Mouse (Mus musculus): ENCODE measurements around the gene Mtrf1l. TPM values are rescaled to one million over a fixed set of nuclear protein-coding genes. Genes with fewer than 3 reads are reported as not detected.

The Mtrf1l gene
- polyA plus RNA-seq, 1 experiment = 2.4 TPM

- Histone ChIP-seq H3K4me3 (ENCODE audit: insufficient read depth, low read depth, low read length) (no peak overlapping the region), H3K27ac (ENCODE audit: insufficient read depth, low read depth, low read length) (no peak overlapping the region), H3K36me3 (ENCODE audit: control insufficient read depth, insufficient read depth, low read length) (no peaks in the 10 kb centered on the region), H3K27me3 (replicated peaks; ENCODE audit: control insufficient read depth, insufficient read depth, low read length) (no peaks in the 10 kb centered on the region), H3K4me1 (ENCODE audit: control insufficient read depth, insufficient read depth, low read length) (no peaks in the 10 kb centered on the region)
- 51% methylated on average over 10 of the region's 10 CpGs for WGBS
- TF ChIP-seq POLR2A (IDR thresholded peaks at IDR 0.05; ENCODE audit: low read depth, low read length) (no peak), CTCF (conservative IDR thresholded peaks at IDR 0.05; ENCODE audit: insufficient read depth, insufficient read length, low read depth, low read length) (no peak)
- DNase-seq = no peak
Measured at GRCm38 (mm10) chr10:5857996-5858549, 34.4 kb upstream of the Mtrf1l start.

GRCm38 (mm10) chr10:5853290-5853868 is 29.7 kb upstream of the Mtrf1l start:
- Histone ChIP-seq H3K27ac (ENCODE audit: insufficient read depth, low read depth, low read length) (no peak overlapping the region), H3K4me3 (ENCODE audit: insufficient read depth, low read depth, low read length) (no peak overlapping the region), H3K27me3 (replicated peaks; ENCODE audit: control insufficient read depth, insufficient read depth, low read length) (no peaks in the 10 kb centered on the region), H3K36me3 (ENCODE audit: control insufficient read depth, insufficient read depth, low read length) (no peaks in the 10 kb centered on the region), H3K4me1 (ENCODE audit: control insufficient read depth, insufficient read depth, low read length) (no peaks in the 10 kb centered on the region)
- 76% methylated on average over 8 of the region's 8 CpGs for WGBS
- TF ChIP-seq POLR2A (IDR thresholded peaks at IDR 0.05; ENCODE audit: low read depth, low read length) = no peak
- DNase-seq = no peak

- 12% methylated on average over 2 of the region's 2 CpGs for WGBS
- DNase-seq = peak; percentile 14
- TF ChIP-seq POLR2A (IDR thresholded peaks at IDR 0.05; ENCODE audit: low read depth, low read length) = no peak
- TF ChIP-seq CTCF (conservative IDR thresholded peaks at IDR 0.05; ENCODE audit: insufficient read depth, insufficient read length, low read depth, low read length) = no peak
Measured at GRCm38 (mm10) chr10:5846939-5847338, 23.2 kb upstream of the Mtrf1l start.

GRCm38 (mm10) chr10:5841369-5841768 is 17.7 kb upstream of the Mtrf1l start:
- no peaks in the 10 kb centered on the region for H3K4me1 ChIP-seq (ENCODE audit: control insufficient read depth, insufficient read depth, low read length)
- H3K4me3 ChIP-seq (ENCODE audit: insufficient read depth, low read depth, low read length) = no peak overlapping the region
- H3K36me3 ChIP-seq (ENCODE audit: control insufficient read depth, insufficient read depth, low read length) = no peaks in the 10 kb centered on the region
- no peaks in the 10 kb centered on the region; the same call in 1 of the 2 replicates for H3K27me3 ChIP-seq (replicated peaks; ENCODE audit: control insufficient read depth, insufficient read depth, low read length)
- 72% methylated on average over 4 of the region's 4 CpGs for WGBS
- DNase-seq = peak; percentile 62
- H3K27ac ChIP-seq (ENCODE audit: insufficient read depth, low read depth, low read length) = no peak overlapping the region
- no peak for TF ChIP-seq POLR2A (IDR thresholded peaks at IDR 0.05; ENCODE audit: low read depth, low read length)
- TF ChIP-seq CTCF (conservative IDR thresholded peaks at IDR 0.05; ENCODE audit: insufficient read depth, insufficient read length, low read depth, low read length) = peak; percentile 43; the same call in 1 of the 2 replicates

More at GRCm38 (mm10) chr10:5846939-5847338, 23.2 kb upstream of the Mtrf1l start:
- Histone ChIP-seq H3K4me3 (ENCODE audit: insufficient read depth, low read depth, low read length) (no peak overlapping the region), H3K4me1 (ENCODE audit: control insufficient read depth, insufficient read depth, low read length) (no peaks in the 10 kb centered on the region), H3K27me3 (replicated peaks; ENCODE audit: control insufficient read depth, insufficient read depth, low read length) (no peaks in the 10 kb centered on the region), H3K27ac (ENCODE audit: insufficient read depth, low read depth, low read length) (no peak overlapping the region), H3K36me3 (ENCODE audit: control insufficient read depth, insufficient read depth, low read length) (no peaks in the 10 kb centered on the region)

GRCm38 (mm10) chr10:5826336-5827025 is 2.8 kb upstream of the Mtrf1l start:
- WGBS = 70% methylated on average over 6 of the region's 6 CpGs
- H3K36me3 ChIP-seq (ENCODE audit: control insufficient read depth, insufficient read depth, low read length) = no peaks in the 10 kb centered on the region
- peaks cover 9% of the 10 kb centered on the region; the same call in 1 of the 2 replicates for H3K4me1 ChIP-seq (ENCODE audit: control insufficient read depth, insufficient read depth, low read length)
- H3K27me3 ChIP-seq (replicated peaks; ENCODE audit: control insufficient read depth, insufficient read depth, low read length) = no peaks in the 10 kb centered on the region
- DNase-seq = no peak
- H3K27ac ChIP-seq (ENCODE audit: insufficient read depth, low read depth, low read length) = no peak overlapping the region
- no peak for TF ChIP-seq POLR2A (IDR thresholded peaks at IDR 0.05; ENCODE audit: low read depth, low read length)
- no peak overlapping the region for H3K4me3 ChIP-seq (ENCODE audit: insufficient read depth, low read depth, low read length)

GRCm38 (mm10) chr10:5824779-5825178 is 1.1 kb upstream of the Mtrf1l start:
- no peaks in the 10 kb centered on the region for H3K36me3 ChIP-seq (ENCODE audit: control insufficient read depth, insufficient read depth, low read length)
- H3K4me3 ChIP-seq (ENCODE audit: insufficient read depth, low read depth, low read length) = peak overlapping the region; percentile 49
- no peaks in the 10 kb centered on the region for H3K27me3 ChIP-seq (replicated peaks; ENCODE audit: control insufficient read depth, insufficient read depth, low read length)
- TF ChIP-seq POLR2A (IDR thresholded peaks at IDR 0.05; ENCODE audit: low read depth, low read length) = no peak
- TF ChIP-seq CTCF (conservative IDR thresholded peaks at IDR 0.05; ENCODE audit: insufficient read depth, insufficient read length, low read depth, low read length) = 0 out of 2 replicates have a peak, but pooled peaks have one; percentile 8
- H3K27ac ChIP-seq (ENCODE audit: insufficient read depth, low read depth, low read length) = peak overlapping the region; percentile 90
- WGBS = 2% methylated on average over 3 of the region's 3 CpGs
- H3K4me1 ChIP-seq (ENCODE audit: control insufficient read depth, insufficient read depth, low read length) = peaks cover 9% of the 10 kb centered on the region; the same call in 1 of the 2 replicates
- peak; percentile 84 for DNase-seq

GRCm38 (mm10) chr10:5823291-5823739 is 395 bp downstream of the Mtrf1l start:
- no peaks in the 10 kb centered on the region for H3K36me3 ChIP-seq (ENCODE audit: control insufficient read depth, insufficient read depth, low read length)
- peak overlapping the region; percentile 78 for H3K27ac ChIP-seq (ENCODE audit: insufficient read depth, low read depth, low read length)
- no peak for DNase-seq
- under 1% methylated on average over 37 of the region's 37 CpGs for WGBS
- TF ChIP-seq CTCF (conservative IDR thresholded peaks at IDR 0.05; ENCODE audit: insufficient read depth, insufficient read length, low read depth, low read length) (no peak), POLR2A (IDR thresholded peaks at IDR 0.05; ENCODE audit: low read depth, low read length) (no peak)
- H3K4me3 ChIP-seq (ENCODE audit: insufficient read depth, low read depth, low read length) = peak overlapping the region; percentile 95
- H3K4me1 ChIP-seq (ENCODE audit: control insufficient read depth, insufficient read depth, low read length) = peaks cover 9% of the 10 kb centered on the region; the same call in 1 of the 2 replicates
- H3K27me3 ChIP-seq (replicated peaks; ENCODE audit: control insufficient read depth, insufficient read depth, low read length) = no peaks in the 10 kb centered on the region
